Mouse (Mus musculus): Measurements from ENCODE around the gene Ackr4. TPM values are rescaled to one million over a fixed set of nuclear protein-coding genes. Genes with fewer than 3 reads are reported as not detected.

Gene Ackr4
- total RNA-seq, 2 experiments from 2014 or later, result not detected

DNA sequence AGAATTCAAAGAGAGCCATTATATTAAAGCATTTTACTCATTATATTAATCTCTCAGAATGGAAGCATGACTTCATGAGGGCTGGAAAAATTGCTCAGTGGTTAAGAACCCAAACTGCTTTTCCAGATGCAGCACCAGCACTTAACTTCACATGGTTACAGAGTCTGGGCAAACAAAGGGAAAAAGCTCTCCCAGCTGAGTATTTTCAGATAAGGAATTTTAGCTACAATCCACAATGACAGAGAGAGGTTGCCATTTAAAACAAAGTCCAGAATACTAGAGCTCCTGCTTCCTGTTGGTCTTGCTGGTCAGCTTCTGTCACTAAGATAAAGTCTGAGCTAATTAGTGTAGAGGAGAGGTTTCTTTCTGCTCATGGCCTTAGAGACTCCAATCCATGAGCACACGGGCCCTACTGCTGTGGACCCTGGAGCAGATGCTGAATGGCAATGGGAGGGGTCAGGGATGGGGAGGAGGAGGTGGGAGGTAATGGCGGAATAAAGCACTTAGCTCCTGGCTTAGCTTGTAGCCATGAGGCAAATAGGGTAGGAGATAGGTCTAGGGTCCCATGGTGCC, 18.1 kb downstream of the Ackr4 start:
- no peak for ATAC-seq (replicated peaks; ENCODE audit: poor library complexity, severe bottlenecking)

DNA sequence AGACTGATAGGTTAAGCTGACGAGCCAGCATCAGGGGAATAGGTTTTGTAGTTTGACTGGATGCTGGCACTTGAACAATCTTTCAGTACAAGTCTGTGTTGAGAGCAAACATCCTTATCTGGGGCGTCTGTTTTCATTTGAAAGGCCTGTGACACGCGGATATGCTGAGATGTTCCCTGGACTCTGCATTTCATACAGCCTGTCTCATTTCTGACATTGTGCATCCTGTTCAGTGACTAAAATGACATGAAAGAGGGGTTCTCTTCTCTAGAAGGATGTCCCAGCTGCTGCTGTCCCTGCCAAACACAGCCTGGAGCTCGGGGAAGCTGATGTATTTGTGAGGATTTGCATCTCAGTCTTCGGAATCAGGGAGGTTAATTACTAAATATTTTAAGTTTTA, 19.3 kb downstream of the Ackr4 start:
- no peak for ATAC-seq (replicated peaks; ENCODE audit: poor library complexity, severe bottlenecking)

DNA sequence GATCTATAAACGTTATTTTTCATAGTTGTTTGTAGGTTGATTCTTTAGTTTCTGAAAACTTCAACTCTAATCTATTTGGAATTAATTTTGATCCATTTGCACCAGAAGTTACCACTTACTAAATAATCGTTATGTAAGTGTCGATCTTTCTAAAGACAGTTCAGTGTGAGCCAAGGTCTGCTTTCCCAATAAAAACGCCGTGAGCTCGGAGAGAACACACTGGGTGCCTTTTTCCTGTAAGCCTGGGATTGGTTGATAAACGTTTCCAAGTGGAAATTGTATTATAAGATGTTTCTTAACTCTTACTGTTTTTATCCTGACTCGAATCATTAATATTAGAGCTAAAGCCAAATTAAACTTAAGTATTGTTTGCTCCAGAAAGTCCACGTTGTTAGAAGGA, 19.8 kb downstream of the Ackr4 start:
- ATAC-seq (replicated peaks; ENCODE audit: poor library complexity, severe bottlenecking), result no peak

DNA sequence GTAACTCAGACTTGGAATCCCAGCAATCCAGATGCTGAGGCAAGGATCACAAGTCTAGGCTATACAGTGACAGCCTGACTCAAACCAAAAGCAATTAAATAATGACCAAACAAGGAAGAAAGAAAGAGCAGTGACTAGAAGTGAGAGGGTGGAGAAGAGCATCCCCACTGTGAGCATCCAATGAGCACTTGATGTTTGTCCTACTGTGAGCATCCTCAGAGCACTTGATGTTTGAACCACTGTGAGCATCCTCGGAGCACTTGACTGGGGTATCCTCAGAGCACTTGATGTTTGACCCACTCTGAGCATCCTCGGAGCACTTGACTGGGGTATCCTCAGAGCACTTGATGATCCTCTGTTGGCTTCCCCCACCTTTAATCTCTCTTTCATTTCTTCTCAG, 21.7 kb downstream of the Ackr4 start:
- ATAC-seq (replicated peaks; ENCODE audit: poor library complexity, severe bottlenecking), result no peak

DNA sequence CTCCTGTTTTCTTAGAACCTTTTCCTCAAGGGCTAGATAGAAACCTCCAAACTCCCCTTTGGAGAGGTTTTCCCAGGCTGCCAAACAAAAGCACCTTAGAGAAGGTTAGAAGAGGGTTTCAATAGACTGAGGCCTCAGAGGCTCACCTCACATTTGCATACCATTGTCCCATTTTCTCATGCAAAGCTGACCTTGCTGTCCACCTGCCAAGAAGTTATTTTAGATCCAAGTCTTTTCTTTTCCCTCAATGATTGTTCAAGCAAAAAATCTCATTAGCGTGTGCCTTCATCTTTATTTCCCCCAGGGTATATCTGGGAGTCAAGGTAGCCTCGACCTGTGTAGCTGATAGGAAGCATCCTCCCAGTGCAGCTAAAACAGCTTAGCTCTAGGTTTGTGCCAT, 23.8 kb downstream of the Ackr4 start:
- ATAC-seq (replicated peaks; ENCODE audit: poor library complexity, severe bottlenecking), result no peak

DNA sequence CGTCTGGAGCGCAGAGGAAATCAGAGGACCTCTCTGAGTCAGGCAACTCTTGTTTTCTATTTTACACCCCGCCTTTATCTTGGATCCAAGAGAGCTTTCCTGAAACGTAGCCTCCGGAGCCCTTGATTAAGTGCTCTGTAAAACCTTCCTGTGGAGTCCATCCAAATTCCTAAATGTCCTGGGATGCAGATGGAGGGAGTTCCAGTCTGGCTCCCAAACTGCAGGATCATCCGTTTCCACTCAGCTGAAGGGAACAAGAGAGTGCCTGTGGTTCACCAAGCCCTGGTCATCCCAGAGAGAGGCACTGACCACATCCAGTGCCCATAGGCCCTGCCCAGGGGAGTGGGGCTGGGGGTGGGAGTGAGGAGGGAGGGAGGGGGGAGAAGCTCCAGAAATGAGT, 24.4 kb downstream of the Ackr4 start:
- ATAC-seq (replicated peaks; ENCODE audit: poor library complexity, severe bottlenecking), result no peak

DNA sequence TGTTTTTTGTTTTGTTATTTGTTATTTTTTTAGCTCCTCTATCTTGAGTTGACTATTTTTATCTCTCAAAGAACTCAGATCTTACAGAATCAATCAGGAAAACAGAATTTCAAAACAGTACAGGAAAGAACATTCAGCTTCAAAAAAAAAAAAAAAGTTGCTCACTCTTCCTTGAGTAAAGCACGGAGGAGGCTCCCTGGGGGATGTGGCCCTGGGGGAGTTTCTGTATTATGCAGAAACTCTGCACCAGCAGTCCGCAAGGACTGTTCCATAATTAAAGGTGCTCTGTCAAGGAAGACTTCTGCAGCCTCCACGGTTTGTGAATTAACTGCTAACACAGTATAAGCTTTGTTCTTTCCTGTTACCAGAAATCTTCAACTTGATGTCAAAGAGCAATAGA, 25.3 kb downstream of the Ackr4 start:
- ATAC-seq (replicated peaks; ENCODE audit: poor library complexity, severe bottlenecking), result no peak

DNA sequence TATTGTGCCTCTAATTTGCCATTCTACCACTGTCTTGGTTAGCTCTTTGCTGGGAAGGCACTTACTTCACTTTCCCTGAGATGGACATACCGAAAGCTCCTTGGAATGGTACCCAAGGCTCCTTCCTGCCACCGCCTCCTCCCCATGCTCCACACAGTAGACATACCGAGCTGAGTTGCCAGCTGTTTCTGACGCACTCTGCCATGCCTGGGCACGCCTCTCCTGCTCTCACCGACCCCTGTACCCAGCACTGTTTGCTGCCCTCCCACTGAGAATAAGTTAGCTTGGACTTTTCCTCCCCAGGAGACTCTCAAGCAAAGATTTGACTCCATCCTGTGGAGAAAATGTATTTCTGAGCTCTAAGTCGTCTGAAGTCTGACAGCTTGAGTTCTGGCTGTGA, 25.9 kb downstream of the Ackr4 start:
- ATAC-seq (replicated peaks; ENCODE audit: poor library complexity, severe bottlenecking), result no peak

DNA sequence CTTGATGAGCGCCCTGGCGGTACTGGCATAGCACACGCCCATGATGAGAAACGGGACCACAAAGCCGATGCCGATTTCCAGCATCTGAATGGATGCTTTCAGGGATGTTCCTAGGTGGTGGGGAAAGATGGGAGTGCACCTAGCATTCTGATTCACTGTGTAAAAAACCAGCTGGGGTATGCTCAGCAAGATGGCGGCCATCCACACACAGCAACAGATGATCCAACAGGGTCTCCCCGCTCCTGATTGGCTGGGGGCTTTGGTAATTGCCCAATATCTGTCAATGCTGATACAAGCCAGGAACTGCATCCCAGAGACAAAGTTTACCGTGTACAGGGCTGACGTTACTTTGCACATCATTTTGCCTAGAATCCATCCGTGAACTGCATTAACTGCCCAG, 27.7 kb downstream of the Ackr4 start:
- ATAC-seq (replicated peaks; ENCODE audit: poor library complexity, severe bottlenecking), result no peak

DNA sequence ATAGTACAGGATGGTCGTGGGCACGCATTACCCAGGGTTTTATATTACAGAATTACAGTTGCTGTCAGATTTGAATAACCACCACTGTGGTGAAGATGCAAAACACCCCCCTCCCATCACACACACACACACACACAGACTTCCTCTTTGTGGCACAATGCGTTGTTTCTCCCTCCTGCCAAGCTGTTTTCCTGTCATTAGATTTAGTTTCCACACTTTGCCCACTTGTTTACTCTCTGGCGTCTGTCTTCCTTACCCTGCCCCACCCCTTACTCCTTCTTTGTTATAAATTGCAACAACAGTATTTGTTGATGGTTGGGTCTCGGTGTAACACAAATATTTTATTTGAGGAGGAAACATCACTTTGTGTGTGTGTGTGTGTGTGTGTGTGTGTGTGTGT, 28.5 kb downstream of the Ackr4 start:
- peak; percentile 97 for ATAC-seq (replicated peaks; ENCODE audit: poor library complexity, severe bottlenecking)

DNA sequence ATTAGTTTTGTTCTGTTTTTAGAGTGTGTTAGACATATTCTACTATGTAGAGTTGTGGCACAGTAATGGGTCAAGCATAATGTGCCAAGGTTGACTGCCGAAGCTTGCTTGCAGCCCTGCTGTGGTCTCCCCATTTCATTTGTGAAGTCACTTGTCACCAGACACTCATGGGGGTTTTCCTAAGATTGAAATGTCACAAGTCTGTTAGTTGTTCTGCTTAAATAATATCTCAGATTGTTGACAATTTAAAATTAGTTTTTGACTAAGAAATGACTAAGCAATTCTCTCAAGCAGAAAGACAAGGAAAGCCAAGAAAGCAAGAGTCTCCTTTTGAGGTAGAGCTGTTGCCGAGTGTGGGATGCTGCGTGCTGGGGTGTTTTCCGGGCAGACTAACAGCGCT, 33.8 kb downstream of the Ackr4 start:
- no peak for ATAC-seq (replicated peaks; ENCODE audit: poor library complexity, severe bottlenecking)

DNA sequence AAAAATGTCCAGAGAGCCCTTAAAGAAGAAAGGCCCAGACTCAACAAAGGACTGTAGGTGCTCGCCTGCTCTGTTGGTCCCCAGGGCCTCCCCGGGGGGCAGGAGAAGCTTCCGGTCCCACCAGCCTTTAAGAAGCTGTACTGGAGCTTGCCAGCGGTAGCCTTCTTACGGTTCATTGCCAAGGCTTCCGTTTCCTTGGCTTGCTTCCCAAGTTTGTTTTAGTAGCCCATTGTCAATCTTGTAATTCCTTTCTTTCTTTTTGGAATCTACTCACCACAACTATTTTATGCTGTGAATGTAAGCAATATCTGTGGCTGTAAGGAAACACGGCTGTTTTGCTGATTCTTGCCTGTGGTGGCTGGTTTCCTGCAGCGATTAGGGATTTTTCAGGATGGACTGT, 38.2 kb downstream of the Ackr4 start:
- no peak for ATAC-seq (replicated peaks; ENCODE audit: poor library complexity, severe bottlenecking)

DNA sequence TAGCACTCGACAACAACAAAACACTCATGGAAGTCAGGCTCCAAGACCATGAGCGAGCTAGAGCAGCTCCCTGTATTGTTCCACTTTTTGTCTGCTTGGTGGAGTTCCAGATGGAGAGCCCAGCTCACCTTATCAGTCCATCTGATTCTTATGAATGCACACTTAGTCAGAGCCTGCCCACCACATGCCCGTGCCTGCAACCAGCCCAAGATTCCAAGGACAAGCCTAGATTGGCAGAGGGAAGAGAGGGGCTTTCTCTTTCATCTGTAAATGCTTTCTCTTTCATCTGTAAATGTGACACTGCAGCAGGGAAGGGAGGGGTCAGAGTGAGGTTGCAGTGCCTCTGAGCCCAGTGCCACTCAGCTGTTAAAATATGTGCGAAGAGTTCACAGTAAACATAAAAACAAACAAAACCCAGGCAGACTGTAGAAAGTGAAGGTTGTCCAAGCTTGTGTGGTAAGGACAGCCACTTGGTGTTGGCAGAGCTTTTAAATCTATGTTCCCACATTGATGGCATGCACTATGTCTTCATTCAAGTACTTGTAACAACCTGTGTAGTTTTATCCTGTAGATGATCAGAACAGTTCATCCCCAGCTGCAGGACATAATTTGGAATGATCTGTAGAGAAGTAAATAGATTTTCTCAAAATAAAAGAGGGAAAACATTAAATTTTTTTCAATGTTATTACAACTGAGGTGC, 40.9 kb downstream of the Ackr4 start:
- ATAC-seq (replicated peaks; ENCODE audit: poor library complexity, severe bottlenecking), result no peak

DNA sequence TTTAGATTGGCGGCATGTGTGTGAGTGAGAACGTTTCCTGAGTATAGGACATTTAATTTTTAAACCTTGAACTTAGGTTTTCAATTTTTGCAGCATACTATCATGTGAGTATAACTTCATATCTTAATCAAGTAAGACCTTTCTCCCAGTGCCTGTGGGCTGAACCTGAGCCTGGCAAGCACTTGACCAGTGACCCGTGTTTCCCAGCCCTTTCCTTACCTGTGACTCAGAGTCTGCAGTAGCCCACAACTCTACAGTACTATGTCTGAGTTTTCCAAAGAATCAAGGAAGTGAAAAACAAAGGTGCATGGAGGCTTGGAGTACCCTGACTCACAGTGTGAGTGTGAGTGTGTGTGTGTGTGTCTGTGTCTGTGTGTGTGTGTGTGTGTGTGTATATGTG, 46.7 kb downstream of the Ackr4 start:
- no peak for ATAC-seq (replicated peaks; ENCODE audit: poor library complexity, severe bottlenecking)

DNA sequence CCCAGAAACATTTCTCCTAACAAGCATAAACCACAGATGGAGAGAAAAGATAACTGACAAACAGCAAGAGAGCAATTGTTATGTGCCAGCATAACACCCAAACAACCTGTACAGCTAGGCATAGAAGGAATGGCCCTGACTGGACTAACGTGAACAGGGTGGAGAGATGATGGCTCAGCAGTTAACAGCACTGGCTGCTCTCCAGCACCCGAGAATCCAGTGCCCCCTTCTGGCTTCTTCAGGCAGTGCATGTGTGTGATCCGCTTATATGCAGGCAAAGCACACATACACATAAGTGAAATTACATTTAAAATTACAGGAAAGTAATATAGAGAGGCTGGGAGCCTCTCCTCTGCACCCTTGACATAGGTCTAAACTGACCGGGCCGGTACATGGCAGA, 47.4 kb downstream of the Ackr4 start:
- peak; percentile 94 for ATAC-seq (replicated peaks; ENCODE audit: poor library complexity, severe bottlenecking)

DNA sequence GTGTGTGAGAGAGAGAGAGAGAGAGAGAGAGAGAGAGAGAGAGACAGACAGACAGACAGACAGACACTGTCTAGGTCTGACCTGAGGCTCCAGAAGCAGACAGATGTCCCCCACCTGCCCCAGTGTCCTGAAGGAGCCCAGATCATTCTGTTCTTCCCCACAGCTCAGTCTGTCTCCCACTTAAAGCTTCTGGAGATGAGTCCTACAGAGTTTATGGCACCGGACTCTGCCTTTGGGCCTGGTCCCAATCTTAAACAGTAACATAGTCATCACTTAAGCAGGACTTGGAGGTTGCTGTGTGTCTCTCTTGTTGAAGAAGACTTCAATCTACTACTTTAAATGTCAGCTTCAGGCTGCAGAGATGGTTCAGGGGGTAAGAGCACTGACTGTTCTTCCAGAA, 48.0 kb downstream of the Ackr4 start:
- ATAC-seq (replicated peaks; ENCODE audit: poor library complexity, severe bottlenecking), result no peak

DNA sequence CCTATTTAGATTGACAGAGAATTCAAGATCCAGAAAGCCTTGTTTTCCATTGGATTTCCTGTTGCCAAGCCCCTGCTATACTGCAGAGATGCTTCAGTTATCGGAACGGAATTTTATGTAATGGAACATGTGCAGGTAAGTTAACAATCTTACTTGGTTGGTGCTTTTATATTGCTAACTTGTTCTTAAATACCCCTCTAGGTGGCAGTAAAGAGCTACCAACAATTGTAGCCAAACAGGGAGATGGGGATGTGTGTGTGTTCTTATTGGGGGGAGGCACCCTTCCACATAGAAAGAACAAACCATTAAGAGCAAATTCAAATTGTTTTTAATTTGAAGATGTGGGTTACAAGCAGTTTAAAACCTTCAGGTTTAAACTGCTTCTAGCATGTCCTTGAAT, 50.9 kb downstream of the Ackr4 start:
- ATAC-seq (replicated peaks; ENCODE audit: poor library complexity, severe bottlenecking), result peak; percentile 72

DNA sequence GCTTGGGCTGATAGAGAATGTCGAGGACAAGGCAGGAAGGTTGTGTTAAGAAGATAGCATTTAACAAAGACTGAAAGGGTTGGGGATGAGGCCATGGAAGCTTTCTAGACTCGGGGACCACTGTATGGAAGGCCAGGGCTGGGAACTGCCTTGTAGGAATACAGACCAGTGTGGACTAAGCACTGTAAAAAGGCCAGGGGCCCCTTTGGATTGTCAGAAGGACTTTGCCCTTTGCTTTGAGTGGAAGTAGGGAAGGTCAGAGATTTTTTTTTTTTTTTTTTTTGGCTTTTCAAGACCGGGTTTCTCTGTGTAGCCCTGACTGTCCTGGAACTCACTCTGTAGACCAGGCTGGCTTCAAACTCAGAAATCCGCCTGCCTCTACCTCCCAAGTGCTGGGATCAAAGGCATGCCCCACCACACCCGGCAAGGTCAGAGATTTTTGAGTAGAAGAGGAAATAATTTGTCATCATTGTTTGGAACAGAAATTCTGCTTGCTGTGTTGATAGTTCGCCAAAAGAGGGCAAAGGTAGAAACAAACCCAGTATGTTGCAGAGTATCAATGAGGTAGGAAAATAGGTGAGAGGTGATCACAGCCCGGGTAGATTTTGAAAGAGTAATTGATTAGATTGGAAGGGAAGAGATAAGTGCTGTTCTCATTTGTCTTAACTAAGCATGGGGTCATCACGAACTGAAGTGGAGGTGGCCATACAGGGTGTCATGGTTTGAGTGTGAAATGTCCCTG, 55.7 kb downstream of the Ackr4 start:
- no peak for ATAC-seq (replicated peaks; ENCODE audit: poor library complexity, severe bottlenecking)

DNA sequence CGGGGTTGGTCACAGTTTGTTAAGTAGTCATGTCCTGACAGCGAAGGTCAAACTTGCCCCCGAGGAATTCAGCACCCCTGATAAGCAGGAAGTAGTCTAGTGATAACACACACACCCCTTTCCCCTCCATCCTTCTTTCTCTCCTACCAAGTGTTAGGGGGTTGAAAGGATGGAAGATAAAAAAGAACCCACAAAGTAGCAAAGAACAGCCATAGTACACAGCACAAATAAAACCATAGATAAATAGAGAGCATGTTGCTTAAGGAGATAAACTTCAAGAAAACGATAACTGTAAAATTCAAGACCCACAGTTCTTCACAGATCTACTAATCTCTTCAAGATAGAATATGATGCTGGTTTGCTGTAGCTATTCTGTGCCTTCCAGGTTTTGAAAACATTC, 56.5 kb downstream of the Ackr4 start:
- no peak for ATAC-seq (replicated peaks; ENCODE audit: poor library complexity, severe bottlenecking)

DNA sequence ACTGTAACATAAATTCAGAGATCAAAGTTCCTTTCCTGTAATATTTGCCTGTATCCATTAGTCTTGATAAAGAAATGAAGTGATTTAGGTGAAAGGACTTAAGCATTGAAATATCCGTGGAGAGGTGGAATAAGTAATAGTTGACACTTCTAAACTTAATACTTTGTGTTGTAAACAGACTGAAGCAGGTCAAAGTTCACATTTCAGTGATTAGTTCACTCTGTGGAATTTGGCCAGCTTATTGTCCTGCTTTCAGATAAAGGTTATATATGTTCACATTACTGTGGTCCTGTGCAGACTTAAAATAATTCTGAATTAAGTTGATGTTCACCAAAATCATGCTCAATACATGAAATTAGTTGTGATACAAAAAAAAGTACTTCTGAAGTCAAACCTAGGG, 62.2 kb downstream of the Ackr4 start:
- ATAC-seq (replicated peaks; ENCODE audit: poor library complexity, severe bottlenecking), result no peak

DNA sequence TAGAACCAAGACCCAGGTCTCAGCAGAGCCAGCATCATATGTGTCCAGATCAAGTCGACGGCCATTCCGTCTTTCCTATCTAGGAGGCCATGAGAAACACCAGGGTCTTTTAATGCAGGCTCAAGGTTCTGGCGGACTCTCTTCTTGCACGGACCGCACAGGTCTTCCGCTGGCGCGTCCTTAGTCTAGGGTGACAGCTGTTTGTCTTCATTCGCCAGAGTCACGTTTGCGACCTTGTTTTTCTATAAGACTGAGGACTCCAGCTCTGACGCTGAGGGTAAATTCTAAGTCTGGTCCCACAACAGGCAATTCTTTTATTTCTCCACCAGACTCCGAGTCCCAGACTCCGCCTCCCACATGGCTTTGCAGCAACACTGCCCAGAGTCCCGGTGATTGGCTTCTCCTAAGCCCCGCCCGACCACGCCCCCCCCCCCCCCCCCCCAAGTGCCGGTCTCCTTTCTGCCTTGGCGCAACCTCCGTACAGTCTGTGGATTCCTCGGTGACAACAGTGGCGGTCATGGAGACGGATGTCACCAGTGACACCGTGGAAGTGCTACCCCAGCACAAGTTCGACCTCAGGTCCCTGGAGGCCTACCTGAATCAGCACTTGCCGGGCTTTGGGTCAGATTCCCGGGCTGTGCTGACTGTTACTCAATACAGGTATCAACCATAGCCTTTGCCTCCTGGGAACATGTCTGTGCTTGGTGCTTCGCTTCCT, 63.3 kb downstream of the Ackr4 start, which contains the start of gene Acad11:
Acad11 (plus strand) TSS at position 134 of the 718 bp plus-strand sequence.
- ATAC-seq (replicated peaks; ENCODE audit: poor library complexity, severe bottlenecking), result peak; percentile 76
